Mouse (Mus musculus): Measurements from ENCODE around the gene Cops2.

- TF ChIP-seq GATA1 (IDR thresholded peaks at IDR 0.05; ENCODE audit: low read length) (no peak), TAL1 (IDR thresholded peaks at IDR 0.05; ENCODE audit: low read length) (no peak)
Observed at GRCm38 (mm10) chr2:125791485-125791885, 67.5 kb downstream of the Cops2 start.
